Mouse (Mus musculus): Measurements from ENCODE around the gene Rapgef4. TPM values are rescaled to one million over a fixed set of nuclear protein-coding genes. Genes with fewer than 3 reads are reported as not detected.
A peak's percentile ranks its signal among the peaks of the same experiment; 100 is the strongest.

Rapgef4 gene
- polyA plus RNA-seq, 1 experiment from 2014 or later = 42.9 TPM

- Histone ChIP-seq H3K4me3 (no peak overlapping the region), H3K4me1 (peaks cover 13% of the 10 kb centered on the region), H3K27ac (no peak overlapping the region), H3K4me2 (no peak overlapping the region), H3K9ac (no peak overlapping the region), H3K9me3 (no peaks in the 10 kb centered on the region), H3K36me3 (replicated peaks) (0 out of 2 replicates have a peak, but pooled peaks cover 2% of the 10 kb centered on the region), H3K27me3 (replicated peaks) (no peaks in the 10 kb centered on the region; the same call in 1 of the 2 replicates)
- ATAC-seq (replicated peaks) = no peak
- 57% methylated on average over 7 of the region's 7 CpGs for WGBS
These were observed 259.0 kb downstream of the Rapgef4 start for GRCm38 (mm10) chr2:72239993-72240392.

GRCm38 (mm10) chr2:72240691-72241090 is 259.7 kb downstream of the Rapgef4 start:
- Histone ChIP-seq H3K27me3 (replicated peaks) (no peaks in the 10 kb centered on the region; the same call in 1 of the 2 replicates), H3K9ac (no peak overlapping the region), H3K9me3 (no peaks in the 10 kb centered on the region), H3K4me3 (no peak overlapping the region), H3K4me2 (no peak overlapping the region), H3K4me1 (peaks cover 10% of the 10 kb centered on the region), H3K27ac (no peak overlapping the region), H3K36me3 (replicated peaks) (0 out of 2 replicates have a peak, but pooled peaks cover 2% of the 10 kb centered on the region)
- no peak for ATAC-seq (replicated peaks)
- WGBS = 81% methylated on average over 7 of the region's 7 CpGs

- Histone ChIP-seq H3K4me2 (no peak overlapping the region), H3K9ac (no peak overlapping the region), H3K36me3 (replicated peaks) (0 out of 2 replicates have a peak, but pooled peaks cover 2% of the 10 kb centered on the region), H3K27me3 (replicated peaks) (no peaks in the 10 kb centered on the region; the same call in 1 of the 2 replicates), H3K27ac (no peak overlapping the region), H3K4me3 (no peak overlapping the region), H3K4me1 (peaks cover 9% of the 10 kb centered on the region; the same call in 1 of the 2 replicates), H3K9me3 (no peaks in the 10 kb centered on the region)
- 51% methylated on average over 14 of the region's 14 CpGs for WGBS
- no peak for ATAC-seq (replicated peaks)
These were observed 260.9 kb downstream of the Rapgef4 start for GRCm38 (mm10) chr2:72241714-72242472.

- Histone ChIP-seq H3K9me3 (no peaks in the 10 kb centered on the region), H3K4me2 (no peak overlapping the region), H3K27me3 (replicated peaks) (no peaks in the 10 kb centered on the region; the same call in 1 of the 2 replicates), H3K27ac (no peak overlapping the region), H3K36me3 (replicated peaks) (0 out of 2 replicates have a peak, but pooled peaks cover 2% of the 10 kb centered on the region), H3K9ac (no peak overlapping the region), H3K4me1 (peaks cover 9% of the 10 kb centered on the region; the same call in 1 of the 2 replicates), H3K4me3 (no peak overlapping the region)
- WGBS = 32% methylated on average over 12 of the region's 12 CpGs
- no peak for ATAC-seq (replicated peaks)
These were observed 262.1 kb downstream of the Rapgef4 start for GRCm38 (mm10) chr2:72242910-72243675.

GRCm38 (mm10) chr2:72245631-72246030 is 264.6 kb downstream of the Rapgef4 start:
- Histone ChIP-seq H3K27me3 (replicated peaks) (no peaks in the 10 kb centered on the region; the same call in 1 of the 2 replicates), H3K27ac (no peak overlapping the region), H3K4me2 (no peak overlapping the region), H3K9ac (no peak overlapping the region), H3K36me3 (replicated peaks) (0 out of 2 replicates have a peak, but pooled peaks cover 2% of the 10 kb centered on the region), H3K9me3 (no peaks in the 10 kb centered on the region), H3K4me1 (peaks cover 9% of the 10 kb centered on the region; the same call in 1 of the 2 replicates), H3K4me3 (no peak overlapping the region)
- ATAC-seq (replicated peaks) = no peak
- whole genome bisulfite sequencing = 68% methylated on average over 4 of the region's 4 CpGs

GRCm38 (mm10) chr2:72246376-72246775 is 265.3 kb downstream of the Rapgef4 start:
- ATAC-seq (replicated peaks) = no peak
- Histone ChIP-seq H3K27me3 (replicated peaks) (no peaks in the 10 kb centered on the region; the same call in 1 of the 2 replicates), H3K4me2 (no peak overlapping the region), H3K36me3 (replicated peaks) (0 out of 2 replicates have a peak, but pooled peaks cover 2% of the 10 kb centered on the region), H3K9ac (no peak overlapping the region), H3K9me3 (no peaks in the 10 kb centered on the region), H3K27ac (no peak overlapping the region), H3K4me1 (peaks cover 9% of the 10 kb centered on the region; the same call in 1 of the 2 replicates), H3K4me3 (no peak overlapping the region)
- WGBS = 91% methylated on average over 11 of the region's 11 CpGs

- Histone ChIP-seq H3K4me1 (peaks cover 5% of the 10 kb centered on the region; the same call in 1 of the 2 replicates), H3K27ac (no peak overlapping the region), H3K9ac (no peak overlapping the region), H3K27me3 (replicated peaks) (no peaks in the 10 kb centered on the region), H3K36me3 (replicated peaks) (0 out of 2 replicates have a peak, but pooled peaks cover 2% of the 10 kb centered on the region), H3K9me3 (no peaks in the 10 kb centered on the region), H3K4me2 (no peak overlapping the region), H3K4me3 (no peak overlapping the region)
- WGBS = 96% methylated on average over 6 of the region's 6 CpGs
- ATAC-seq (replicated peaks) = no peak
These were observed 266.8 kb downstream of the Rapgef4 start for GRCm38 (mm10) chr2:72247819-72248218.

- Histone ChIP-seq H3K4me2 (no peak overlapping the region), H3K36me3 (replicated peaks) (no peaks in the 10 kb centered on the region), H3K4me3 (no peak overlapping the region), H3K9me3 (no peaks in the 10 kb centered on the region), H3K9ac (no peak overlapping the region), H3K27me3 (replicated peaks) (no peaks in the 10 kb centered on the region), H3K4me1 (peaks cover 14% of the 10 kb centered on the region), H3K27ac (no peak overlapping the region)
- WGBS = 45% methylated on average over 18 of the region's 18 CpGs
- ATAC-seq (replicated peaks) = 0 out of 2 replicates have a peak, but pooled peaks have one; percentile 56
These were observed 271.8 kb downstream of the Rapgef4 start for GRCm38 (mm10) chr2:72252510-72253505.

GRCm38 (mm10) chr2:72253882-72254281 is 272.8 kb downstream of the Rapgef4 start:
- ATAC-seq (replicated peaks) = no peak
- no peaks in the 10 kb centered on the region for H3K27me3 ChIP-seq (replicated peaks)
- no peak overlapping the region for H3K9ac ChIP-seq
- no peak overlapping the region for H3K4me2 ChIP-seq
- H3K27ac ChIP-seq = no peak overlapping the region
- WGBS = 58% methylated on average over 4 of the region's 4 CpGs
- no peaks in the 10 kb centered on the region for H3K9me3 ChIP-seq
- H3K36me3 ChIP-seq (replicated peaks) = no peaks in the 10 kb centered on the region
- H3K4me3 ChIP-seq = no peak overlapping the region
- H3K4me1 ChIP-seq = peaks cover 14% of the 10 kb centered on the region

GRCm38 (mm10) chr2:72254813-72255582 is 274.0 kb downstream of the Rapgef4 start:
- Histone ChIP-seq H3K4me1 (peaks cover 14% of the 10 kb centered on the region), H3K27me3 (replicated peaks) (no peaks in the 10 kb centered on the region), H3K9me3 (no peaks in the 10 kb centered on the region), H3K27ac (no peak overlapping the region), H3K9ac (no peak overlapping the region), H3K36me3 (replicated peaks) (no peaks in the 10 kb centered on the region), H3K4me2 (peak overlapping the region; percentile 7; the same call in 1 of the 2 replicates), H3K4me3 (no peak overlapping the region)
- whole genome bisulfite sequencing = 38% methylated on average over 14 of the region's 14 CpGs
- ATAC-seq (replicated peaks) = no peak

- ATAC-seq (replicated peaks) = no peak
- WGBS = 93% methylated on average over 1 of the region's 1 CpGs
These were observed 279.7 kb downstream of the Rapgef4 start for GRCm38 (mm10) chr2:72260704-72261103.

More at GRCm38 (mm10) chr2:72260704-72261103, 279.7 kb downstream of the Rapgef4 start:
- H3K9ac ChIP-seq = no peak overlapping the region
- no peaks in the 10 kb centered on the region for H3K36me3 ChIP-seq (replicated peaks)
- H3K4me1 ChIP-seq = no peaks in the 10 kb centered on the region
- no peak overlapping the region for H3K4me2 ChIP-seq
- H3K4me3 ChIP-seq = no peak overlapping the region
- H3K27me3 ChIP-seq (replicated peaks) = no peaks in the 10 kb centered on the region
- no peak overlapping the region for H3K27ac ChIP-seq
- no peaks in the 10 kb centered on the region for H3K9me3 ChIP-seq
